8 mouse cellular contexts compared by ENCODE assay signal in genomic region chr7:19577877-19578414, GRCm38 (mm10). TPM values are rescaled to one million over a fixed set of nuclear protein-coding genes. Genes with fewer than 3 reads are reported as not detected.
DNase-seq lines count a peak whose midpoint lies in the region; ATAC-seq and TF ChIP-seq lines count a peak whose summit lies in the region.

No protein-coding gene starts in this region.

- peaks cover 7% of the 10 kb centered on the region for H3K27me3 ChIP-seq in G1E (ENCODE audit: insufficient read depth, low read length)
- H3K27me3 ChIP-seq in forebrain, embryonic 15.5 days: peaks cover 39% of the 10 kb centered on the region
- H3K27me3 ChIP-seq in liver, embryonic 11.5 days (replicated peaks; ENCODE audit: control insufficient read depth, insufficient read depth, low read length): 0 out of 2 replicates have a peak, but pooled peaks cover 8% of the 10 kb centered on the region
- H3K27me3 ChIP-seq in myocyte (ENCODE audit: control insufficient read depth, insufficient read depth, insufficient read length): no peaks in the 10 kb centered on the region

- TF ChIP-seq CTCF in G1E (IDR thresholded peaks at IDR 0.05; ENCODE audit: low read depth, low read length): no peak

- ATAC-seq in G1E (ENCODE audit: extremely low read depth, insufficient number of reproducible peaks, low FRiP score, poor library complexity, severe bottlenecking): peak; percentile 87
- ATAC-seq in forebrain, embryonic 15.5 days (replicated peaks): no peak
- ATAC-seq in liver, embryonic 11.5 days (replicated peaks; ENCODE audit: low FRiP score): no peak

- peak; percentile 23 for TF ChIP-seq POLR2A in myocyte (IDR thresholded peaks at IDR 0.05; ENCODE audit: insufficient read length, low read depth)

- H3K4me3 ChIP-seq in G1E (ENCODE audit: low read depth, low read length) (peak overlapping the region; percentile 71), myocyte (peak overlapping the region; percentile 30)
- H3K4me3 ChIP-seq in forebrain, embryonic 15.5 days: peak overlapping the region; percentile 34
- H3K4me3 ChIP-seq in liver, embryonic 11.5 days (ENCODE audit: low read depth, low read length): peak overlapping the region; percentile 52

- H3K9ac ChIP-seq in forebrain, embryonic 15.5 days (replicated peaks): no peak overlapping the region
- peak overlapping the region; percentile 66 for H3K9ac ChIP-seq in liver, embryonic 11.5 days (ENCODE audit: low read depth, low read length)

- peaks cover 48% of the 10 kb centered on the region for H3K4me1 ChIP-seq in G1E (ENCODE audit: insufficient read depth, low read depth, low read length)
- peaks cover 17% of the 10 kb centered on the region for H3K4me1 ChIP-seq in forebrain, embryonic 15.5 days
- H3K4me1 ChIP-seq in liver, embryonic 11.5 days (replicated peaks; ENCODE audit: control insufficient read depth, insufficient read depth, low read length): peaks cover 24% of the 10 kb centered on the region

- H3ac ChIP-seq in myocyte (ENCODE audit: control insufficient read depth, insufficient read length): peak overlapping the region; percentile 8

- DNase-seq in CD4-positive, CD25-positive, alpha-beta regulatory T cell, adult 2 months (ENCODE audit: low read depth, low spot score): peak; percentile 23
- DNase-seq in G1E (ENCODE audit: low spot score): peak; percentile 70
- no peak for DNase-seq in liver, embryonic 11.5 days (ENCODE audit: low spot score)
- no peak for DNase-seq in adrenal gland, adult (ENCODE audit: inconsistent age in 2 of 2, low spot score in 1 of 2)
- DNase-seq in Muller cell, postnatal 12 days (ENCODE audit: inconsistent ontology term): no peak
- DNase-seq in frontal cortex, postnatal 10 days (ENCODE audit: low spot score in 2 of 2): no peak

- 14% methylated on average over 10 of the region's 10 CpGs for WGBS in forebrain, embryonic 15.5 days
- 11% methylated on average over 10 of the region's 10 CpGs for WGBS in liver, embryonic 11.5 days

- 0 out of 2 replicates have a peak overlapping the region, but pooled peaks have one; percentile 46 for H3K4me2 ChIP-seq in forebrain, embryonic 15.5 days (replicated peaks)
- peak overlapping the region; percentile 99 for H3K4me2 ChIP-seq in liver, embryonic 11.5 days
- peak overlapping the region; percentile 93 for H3K4me2 ChIP-seq in myocyte (ENCODE audit: low read depth)

- H3K79me2 ChIP-seq in myocyte (ENCODE audit: control insufficient read depth, insufficient read depth): peaks cover under 1% of the 10 kb centered on the region

- no peak overlapping the region for H3K27ac ChIP-seq in forebrain, embryonic 15.5 days (replicated peaks)
- no peak overlapping the region for H3K27ac ChIP-seq in liver, embryonic 11.5 days (ENCODE audit: low read depth, low read length)

- H3K9me3 ChIP-seq in G1E (replicated peaks): no peaks in the 10 kb centered on the region
- H3K9me3 ChIP-seq in forebrain, embryonic 15.5 days: no peaks in the 10 kb centered on the region
- H3K9me3 ChIP-seq in liver, embryonic 11.5 days (ENCODE audit: control insufficient read depth, low read length): no peaks in the 10 kb centered on the region

- H3K36me3 ChIP-seq in G1E (replicated peaks) (peaks cover 36% of the 10 kb centered on the region), myocyte (ENCODE audit: control insufficient read depth, insufficient read depth) (no peaks in the 10 kb centered on the region)
- peaks cover 11% of the 10 kb centered on the region for H3K36me3 ChIP-seq in forebrain, embryonic 15.5 days
- H3K36me3 ChIP-seq in liver, embryonic 11.5 days (ENCODE audit: control insufficient read depth, insufficient read depth, low read length): peaks cover 16% of the 10 kb centered on the region; the same call in 1 of the 2 replicates

TF ChIP-seq in myocyte, 11 proteins besides CTCF, POLR2A, EP300 and RAD21:
- TF ChIP-seq MAX (IDR thresholded peaks at IDR 0.05; ENCODE audit: low read depth): no peak
- no peak for TF ChIP-seq CEBPB (IDR thresholded peaks at IDR 0.05; ENCODE audit: insufficient read depth, poor library complexity, severe bottlenecking)
- no peak for TF ChIP-seq REST (IDR thresholded peaks at IDR 0.05; ENCODE audit: insufficient read depth, insufficient read length)
- TF ChIP-seq SRF (IDR thresholded peaks at IDR 0.05; ENCODE audit: control insufficient read depth, insufficient read length, low read depth): no peak

RNA-seq across cellular contexts. Expression of gene Gemin7, which starts 0.6 kb away (rescaled TPM):
- total RNA-seq in G1E (2014; fragmentation: Nextera tagmentation) (50.8 and 51.2 TPM in 2 replicates), G1E (2017) (25.8 and 31.3 TPM in 2 replicates)
- polyA plus RNA-seq in G1E (2012) (52.7 and 55.4 TPM in 2 replicates), myocyte (2012; fragmentation: generic; extraction: Trizol) (89.8 TPM)
- polyA plus RNA-seq in forebrain, embryonic 15.5 days (2015; fragmentation: Nextera tagmentation; extraction: Ambion mirVana): 124 and 127 TPM in 2 replicates
- 133 and 142 TPM in 2 replicates for polyA plus RNA-seq in liver, embryonic 11.5 days (2014; fragmentation: Nextera tagmentation; extraction: Ambion mirVana)

RNA-seq across cellular contexts. Expression of gene Zfp296, which starts 0.9 kb away (rescaled TPM):
- total RNA-seq in G1E (2014; fragmentation: Nextera tagmentation): 0.53 and 0.97 TPM in 2 replicates
- 0.81 and 0.82 TPM in 2 replicates for total RNA-seq in G1E (2017)
- polyA plus RNA-seq in G1E (2012): 3.4 TPM in 2 replicates
- polyA plus RNA-seq in forebrain, embryonic 15.5 days (2015; fragmentation: Nextera tagmentation; extraction: Ambion mirVana): 0.19 and 0.57 TPM in 2 replicates
- 2.3 and 2.4 TPM in 2 replicates for polyA plus RNA-seq in liver, embryonic 11.5 days (2014; fragmentation: Nextera tagmentation; extraction: Ambion mirVana)
- polyA plus RNA-seq in myocyte (2012; fragmentation: generic; extraction: Trizol): 1.5 TPM

RNA-seq across cellular contexts. Expression of gene Ppp1r37, which starts 15.1 kb away (rescaled TPM):
- 22.4 and 23.0 TPM in 2 replicates for total RNA-seq in G1E (2014; fragmentation: Nextera tagmentation)
- 10.9 and 13.1 TPM in 2 replicates for total RNA-seq in G1E (2017)
- polyA plus RNA-seq in G1E (2012): 68.4 and 71.2 TPM in 2 replicates
- 37.8 and 40.5 TPM in 2 replicates for polyA plus RNA-seq in forebrain, embryonic 15.5 days (2015; fragmentation: Nextera tagmentation; extraction: Ambion mirVana)
- polyA plus RNA-seq in liver, embryonic 11.5 days (2014; fragmentation: Nextera tagmentation; extraction: Ambion mirVana): 2.9 and 3.1 TPM in 2 replicates
- 48.4 TPM for polyA plus RNA-seq in myocyte (2012; fragmentation: generic; extraction: Trizol)

RNA-seq across cellular contexts. Expression of gene Clasrp, which starts 26.3 kb away (rescaled TPM):
- total RNA-seq in G1E (2014; fragmentation: Nextera tagmentation) (25.8 and 41.4 TPM in 2 replicates), G1E (2017) (34.2 and 35.1 TPM in 2 replicates)
- polyA plus RNA-seq in G1E (2012) (153 and 172 TPM in 2 replicates), myocyte (2012; fragmentation: generic; extraction: Trizol) (14.8 TPM)
- polyA plus RNA-seq in forebrain, embryonic 15.5 days (2015; fragmentation: Nextera tagmentation; extraction: Ambion mirVana): 61.3 and 64.9 TPM in 2 replicates
- 33.4 and 45.5 TPM in 2 replicates for polyA plus RNA-seq in liver, embryonic 11.5 days (2014; fragmentation: Nextera tagmentation; extraction: Ambion mirVana)

RNA-seq across cellular contexts. Expression of gene Relb, which starts 51.3 kb away (rescaled TPM):
- 1.5 and 1.9 TPM in 2 replicates for total RNA-seq in G1E (2014; fragmentation: Nextera tagmentation)
- 1.5 and 2.0 TPM in 2 replicates for total RNA-seq in G1E (2017)
- 1.1 and 1.2 TPM in 2 replicates for polyA plus RNA-seq in G1E (2012)
- 2.6 and 2.7 TPM in 2 replicates for polyA plus RNA-seq in forebrain, embryonic 15.5 days (2015; fragmentation: Nextera tagmentation; extraction: Ambion mirVana)
- 2.0 and 2.3 TPM in 2 replicates for polyA plus RNA-seq in liver, embryonic 11.5 days (2014; fragmentation: Nextera tagmentation; extraction: Ambion mirVana)
- 25.7 TPM for polyA plus RNA-seq in myocyte (2012; fragmentation: generic; extraction: Trizol)

Comparison
In these comparisons a context has a peak if more than half of its experiments do, and no peak if none do; other contexts are left out.
1. DNase-seq: peak in CD4-positive, CD25-positive, alpha-beta regulatory T cell, adult 2 months (single experiment) and G1E (single experiment); none in liver, embryonic 11.5 days (single experiment), adrenal gland, adult (0 of 2), Muller cell, postnatal 12 days (single experiment) and frontal cortex, postnatal 10 days (0 of 2).
2. H3K4me2 ChIP-seq: peak in every context shown above with its lines; median percentile 99 in liver, embryonic 11.5 days; 93 in myocyte; 46 in forebrain, embryonic 15.5 days.
3. Peak in every context shown above with its lines, with median percentiles within 50 percentile points of each other: H3K4me3 ChIP-seq.